Mouse (Mus musculus) limb, embryonic 14.5 days (tissue): ENCODE data around the gene Tmem54. TPM values are rescaled to one million over a fixed set of nuclear protein-coding genes. Genes with fewer than 3 reads are reported as not detected.

Experiments
- ATAC-seq: fragments of 200-750 bp; cut with Nextera tagmentation; 2 replicates; pipeline ENCODE4 v1.8.0; 2017; ENCODE audit warnings: low read depth, moderate number of reproducible peaks, moderate TSS enrichment; ENCODE audit not compliant: low FRiP score
- DNase-seq: peaks from one replicate; pipeline ENCODE4 v3.0.0-alpha.2; 2015; ENCODE audit warnings: low spot score
- H3K27ac ChIP-seq: fragments of 300-500 bp; sonication (generic); replicated peaks from 2 replicates; pipeline ENCODE4 v1.5.1; 2014; ENCODE audit warnings: low read depth, mild to moderate bottlenecking, low read length, moderate library complexity, mixed read lengths
- H3K27me3 ChIP-seq: fragments of 300-500 bp; sonication (generic); 2 replicates; pipeline ENCODE4 v1.6.1; 2014; ENCODE audit warnings: low read length, mixed read lengths; ENCODE audit not compliant: control insufficient read depth, insufficient read depth
- H3K36me3 ChIP-seq: fragments of 300-500 bp; sonication (generic); 2 replicates; pipeline ENCODE4 v1.6.1; 2014; ENCODE audit warnings: mild to moderate bottlenecking, low read length, moderate library complexity, mixed read lengths; ENCODE audit not compliant: control insufficient read depth, insufficient read depth
- H3K4me1 ChIP-seq: fragments of 300-500 bp; sonication (generic); 2 replicates; pipeline ENCODE4 v1.6.1; 2014; ENCODE audit warnings: antibody characterized with exemption, low read length, mixed read lengths; ENCODE audit not compliant: control insufficient read depth, insufficient read depth
- H3K4me2 ChIP-seq: fragments of 300-500 bp; sonication (generic); replicated peaks from 2 replicates; pipeline ENCODE4 v1.6.1; 2014; ENCODE audit warnings: low read depth, mild to moderate bottlenecking, low read length, moderate library complexity; ENCODE audit not compliant: severe bottlenecking
- H3K4me3 ChIP-seq: fragments of 300-500 bp; sonication (generic); replicated peaks from 2 replicates; pipeline ENCODE4 v1.5.1; 2014; ENCODE audit warnings: low read length
- H3K9ac ChIP-seq: fragments of 300-500 bp; sonication (generic); 2 replicates; pipeline ENCODE4 v1.6.1; 2014; ENCODE audit warnings: mild to moderate bottlenecking, low read depth, low read length, moderate library complexity; ENCODE audit not compliant: severe bottlenecking
- H3K9me3 ChIP-seq: fragments of 300-500 bp; sonication (generic); 2 replicates; pipeline ENCODE4 v1.6.1; 2016; ENCODE audit warnings: low read length; ENCODE audit not compliant: control insufficient read depth
- POLR2A ChIP-seq: fragments of 200-500 bp; IDR thresholded peaks from 2 replicates; pipeline ENCODE4 v1.8.0; 2012; ENCODE audit warnings: inconsistent platforms, mild to moderate bottlenecking, moderate library complexity, borderline replicate concordance; ENCODE audit not compliant: insufficient read depth, insufficient read length; ENCODE audit errors: extremely low read depth
- WGBS: fragments of 180-500 bp; shearing (Covaris S2); extraction: QIAGEN DNeasy Blood & Tissue Kit; methylation state at CpG from one replicate; pipeline ENCODE4 v1.1.7; 2014; 5-methylcytosine and 5-hydroxymethylcytosine counted together
- polyA plus RNA-seq, 2 experiments: library from polyadenylated mRNA; depleted of rRNA in 1 of 2; stranded (reverse) in 1 of 2; unstranded in 1 of 2; fragments of >200 nt; fragmentation: Nextera tagmentation in 1 of 2; extraction: Ambion mirVana in 1 of 2; gene quantifications; 2 replicates each; pipeline versions ENCODE4 v1.2.1 to v1.2.3; 2012 to 2014

Tmem54 gene
- polyA plus RNA-seq, 2 experiments: 9.9 to 13.3 TPM

DNA sequence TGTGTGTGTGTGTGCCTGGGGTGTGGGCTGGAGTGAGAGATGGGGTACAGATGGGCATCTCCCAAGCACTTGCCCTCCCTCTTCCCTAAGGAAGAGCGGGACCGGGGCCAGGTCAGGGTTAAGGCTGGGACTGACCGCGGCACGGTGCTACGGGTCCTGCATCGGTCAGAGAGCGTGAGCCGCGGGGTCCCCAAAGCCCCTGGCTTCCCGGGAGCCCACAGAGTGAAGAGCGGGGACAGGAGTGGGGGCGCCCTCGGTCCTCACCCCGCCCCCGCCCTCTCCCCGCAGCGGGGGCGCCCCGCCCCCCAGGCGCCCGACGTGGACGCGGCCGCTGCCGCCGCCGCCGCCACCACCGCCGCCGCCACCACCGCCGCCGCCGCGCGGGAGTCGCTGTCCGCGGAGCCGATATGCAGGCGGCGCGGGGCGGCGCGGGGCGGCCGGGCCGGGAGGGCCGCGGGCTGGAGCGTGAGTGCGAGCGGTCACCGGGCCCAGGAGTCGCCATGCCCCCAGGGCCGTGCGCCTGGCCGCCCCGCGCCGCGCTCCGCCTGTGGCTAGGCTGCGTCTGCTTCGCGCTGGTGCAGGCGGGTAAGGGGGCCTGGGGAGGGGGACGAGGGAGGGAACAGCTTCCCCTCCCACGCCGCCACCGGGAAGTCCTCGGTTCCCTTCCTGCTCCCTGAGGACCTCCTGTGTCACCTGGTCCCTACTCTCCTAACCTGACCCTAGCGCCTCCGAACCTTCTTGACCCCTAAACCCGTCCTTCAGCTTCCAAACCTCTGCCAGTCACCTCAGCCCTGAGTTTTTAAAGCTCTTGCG is 31.4 kb downstream of the Tmem54 start, which contains the start of gene Fndc5:
Fndc5 (plus strand) TSS at position 421 of the 813 bp plus-strand sequence.
- no peak for DNase-seq
- Histone ChIP-seq H3K9me3 (no peaks in the 10 kb centered on the region), H3K27ac (no peak within 1 kb of the TSS; the same call in 1 of the 2 replicates), H3K4me3 (peak within 1 kb of the TSS; percentile 56), H3K4me2 (peak within 1 kb of the TSS; percentile 90), H3K27me3 (peaks cover 18% of the 10 kb centered on the region; the same call in 1 of the 2 replicates), H3K4me1 (peaks cover 10% of the 10 kb centered on the region; the same call in 1 of the 2 replicates), H3K9ac (peak within 1 kb of the TSS; percentile 72), H3K36me3 (0 out of 2 replicates have a peak, but pooled peaks cover 5% of the 10 kb centered on the region)
- WGBS: 3% methylated on average over 20 of the region's 80 CpGs
- no peak for TF ChIP-seq POLR2A
- peak; percentile 28; the same call in 1 of the 2 replicates for ATAC-seq

DNA sequence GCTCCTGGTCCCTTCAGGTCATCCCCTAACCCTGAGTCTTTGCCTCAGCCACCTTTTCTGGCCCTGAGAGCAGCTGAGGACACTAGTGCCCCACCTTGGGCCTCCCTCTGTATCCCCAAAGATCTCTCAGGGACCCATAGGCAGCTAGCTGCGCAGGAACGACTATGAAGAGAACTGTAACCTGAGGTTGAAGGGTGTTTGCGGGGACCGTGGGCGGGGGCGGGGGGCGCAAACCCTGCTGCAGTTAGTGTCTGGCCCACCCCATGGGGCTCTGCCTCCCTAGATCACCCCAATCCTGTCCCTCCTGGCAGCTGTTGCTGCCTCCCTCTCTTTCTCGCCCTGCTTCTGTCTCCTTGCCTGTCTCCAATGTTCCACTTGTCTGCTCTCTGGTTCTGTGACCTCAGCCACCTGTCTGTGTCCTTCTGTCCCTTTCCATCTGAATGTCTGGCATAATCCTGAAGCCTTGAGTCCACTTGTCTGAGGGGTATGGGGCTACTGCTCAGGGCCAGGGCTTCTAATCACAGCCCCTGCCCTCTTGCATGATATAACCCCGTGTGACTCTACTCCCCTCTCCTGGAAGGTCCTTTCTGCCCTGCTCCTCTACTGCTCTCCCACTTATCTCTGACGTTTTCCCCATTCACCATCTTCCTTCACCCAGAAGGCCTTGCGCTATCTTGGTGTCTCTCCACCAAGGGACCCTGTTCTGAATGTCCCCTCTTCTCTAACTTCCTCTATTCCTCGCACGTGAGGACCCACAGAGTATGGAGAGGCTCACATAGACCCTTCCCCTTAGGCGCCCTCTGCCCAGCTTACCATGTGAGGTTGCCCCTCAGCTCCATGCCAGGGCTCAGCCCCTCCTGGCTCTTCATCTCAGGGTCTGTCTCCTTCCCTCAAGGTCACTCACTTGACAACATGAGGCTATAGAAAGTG is 32.3 kb downstream of the Tmem54 start:
- no peaks in the 10 kb centered on the region for H3K9me3 ChIP-seq
- H3K36me3 ChIP-seq: peaks cover 10% of the 10 kb centered on the region; the same call in 1 of the 2 replicates
- TF ChIP-seq POLR2A: no peak
- ATAC-seq (peak; percentile 24; the same call in 1 of the 2 replicates), DNase-seq (no peak)
- peak overlapping the region; percentile 56 for H3K4me3 ChIP-seq
- peaks cover 18% of the 10 kb centered on the region; the same call in 1 of the 2 replicates for H3K27me3 ChIP-seq
- peak overlapping the region; percentile 90 for H3K4me2 ChIP-seq
- no peak overlapping the region; the same call in 1 of the 2 replicates for H3K27ac ChIP-seq
- H3K4me1 ChIP-seq: peaks cover 13% of the 10 kb centered on the region; the same call in 1 of the 2 replicates
- H3K9ac ChIP-seq: peak overlapping the region; percentile 72
- 47% methylated on average over 14 of the region's 14 CpGs for WGBS

DNA sequence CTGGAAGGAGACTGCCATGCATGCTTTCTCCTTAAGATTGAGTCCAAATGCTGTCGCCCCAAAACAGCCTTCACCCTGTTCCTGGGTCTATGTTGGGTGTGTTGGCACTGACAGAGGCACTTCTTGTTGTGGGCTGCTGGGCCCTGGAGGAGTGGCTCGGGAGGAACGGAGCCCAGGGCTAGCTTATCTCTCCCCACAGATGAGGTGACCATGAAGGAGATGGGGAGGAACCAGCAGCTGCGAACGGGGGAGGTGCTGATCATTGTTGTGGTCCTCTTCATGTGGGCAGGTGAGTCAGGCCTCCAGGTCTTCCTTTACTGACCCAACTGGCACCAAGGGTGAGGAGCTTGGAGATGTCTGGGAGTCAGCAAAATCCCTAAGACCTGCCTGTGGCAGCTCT is 34.3 kb downstream of the Tmem54 start:
- WGBS: 88% methylated on average over 5 of the region's 5 CpGs
- DNase-seq (no peak), ATAC-seq (no peak)
- TF ChIP-seq POLR2A: no peak
- peaks cover 18% of the 10 kb centered on the region; the same call in 1 of the 2 replicates for H3K27me3 ChIP-seq
- no peak overlapping the region for H3K9ac ChIP-seq
- no peaks in the 10 kb centered on the region for H3K9me3 ChIP-seq
- peaks cover 19% of the 10 kb centered on the region; the same call in 1 of the 2 replicates for H3K4me1 ChIP-seq
- no peak overlapping the region for H3K4me3 ChIP-seq
- H3K27ac ChIP-seq: no peak overlapping the region
- peaks cover 14% of the 10 kb centered on the region for H3K36me3 ChIP-seq
- no peak overlapping the region for H3K4me2 ChIP-seq

DNA sequence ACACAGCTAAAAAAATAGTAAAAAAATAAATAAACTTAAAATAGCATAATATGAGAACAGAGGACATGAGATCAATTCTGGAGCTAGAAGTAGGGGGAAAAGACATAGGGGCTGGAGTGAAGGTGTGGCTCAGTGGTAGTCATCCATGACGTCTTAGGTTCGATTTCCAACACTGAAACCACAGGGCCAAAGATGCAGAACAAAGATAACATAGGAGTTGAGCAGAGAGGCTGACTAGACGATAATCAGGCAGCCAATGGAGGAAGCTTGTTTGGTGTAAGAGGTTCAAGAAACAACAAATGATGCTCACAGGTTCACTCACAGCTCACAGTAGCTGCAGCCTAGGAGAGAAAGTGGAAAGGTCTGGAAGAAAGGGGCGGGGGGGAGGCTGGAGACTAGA is 35.5 kb downstream of the Tmem54 start:
- WGBS: 82% methylated on average over 4 of the region's 4 CpGs
- H3K4me1 ChIP-seq: peaks cover 17% of the 10 kb centered on the region; the same call in 1 of the 2 replicates
- H3K9ac ChIP-seq: no peak overlapping the region
- ATAC-seq (no peak), DNase-seq (no peak)
- no peak overlapping the region for H3K4me3 ChIP-seq
- peaks cover 15% of the 10 kb centered on the region for H3K36me3 ChIP-seq
- no peak overlapping the region for H3K4me2 ChIP-seq
- H3K27me3 ChIP-seq: peaks cover 15% of the 10 kb centered on the region; the same call in 1 of the 2 replicates
- no peak overlapping the region for H3K27ac ChIP-seq
- no peak for TF ChIP-seq POLR2A
- H3K9me3 ChIP-seq: no peaks in the 10 kb centered on the region
